Mouse (Mus musculus) CD4-positive, CD25-positive, alpha-beta regulatory T cell, adult 9 weeks (primary cell): ENCODE measurements around the gene Lpcat2. TPM values are rescaled to one million over a fixed set of nuclear protein-coding genes. Genes with fewer than 3 reads are reported as not detected.

Experiments
- polyA plus RNA-seq: library from polyadenylated mRNA; unstranded; fragments of 100-300 nt; shearing (Covaris generic); gene quantifications from one replicate; pipeline ENCODE4 v1.2.1, GENCODE M21; 2017

Gene Lpcat2
- polyA plus RNA-seq: 0.83 TPM

DNA sequence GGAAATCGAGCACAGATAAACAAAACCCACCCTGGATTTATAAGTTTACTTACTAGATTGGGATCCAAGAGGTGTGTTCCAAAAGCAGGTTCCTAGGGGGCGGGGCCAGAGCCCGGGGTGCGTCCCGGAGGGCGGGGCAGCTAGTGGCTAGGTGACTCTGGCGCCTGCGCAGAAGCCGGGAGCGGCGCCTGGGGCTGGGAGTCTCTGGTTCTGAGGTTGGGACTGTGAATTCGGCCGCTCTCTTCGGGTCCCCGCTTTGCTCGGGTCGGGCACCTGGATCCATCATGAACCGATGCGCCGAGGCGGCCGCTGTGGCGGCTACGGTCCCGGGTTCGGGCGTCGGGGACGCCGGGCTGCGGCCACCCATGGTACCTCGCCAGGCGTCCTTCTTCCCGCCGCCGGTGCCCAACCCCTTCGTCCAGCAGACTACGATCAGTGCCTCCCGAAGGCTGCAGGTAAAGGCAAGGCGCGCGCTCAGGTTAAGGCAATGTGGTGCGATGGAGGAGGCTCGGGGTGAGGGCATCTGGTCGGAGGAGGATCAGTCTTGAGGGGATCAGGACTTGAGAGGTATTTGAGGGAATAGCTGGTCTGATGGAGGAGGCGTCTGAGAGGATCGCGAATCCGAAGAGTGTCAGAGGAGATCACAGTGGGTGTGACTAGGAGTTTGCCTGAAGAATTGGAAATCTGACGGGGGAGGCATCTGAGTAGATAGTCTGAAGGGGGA lies at the start of gene Lpcat2:
Gene Lpcat2 (plus strand): TSS at position 169 of the 724 bp plus-strand sequence.

DNA sequence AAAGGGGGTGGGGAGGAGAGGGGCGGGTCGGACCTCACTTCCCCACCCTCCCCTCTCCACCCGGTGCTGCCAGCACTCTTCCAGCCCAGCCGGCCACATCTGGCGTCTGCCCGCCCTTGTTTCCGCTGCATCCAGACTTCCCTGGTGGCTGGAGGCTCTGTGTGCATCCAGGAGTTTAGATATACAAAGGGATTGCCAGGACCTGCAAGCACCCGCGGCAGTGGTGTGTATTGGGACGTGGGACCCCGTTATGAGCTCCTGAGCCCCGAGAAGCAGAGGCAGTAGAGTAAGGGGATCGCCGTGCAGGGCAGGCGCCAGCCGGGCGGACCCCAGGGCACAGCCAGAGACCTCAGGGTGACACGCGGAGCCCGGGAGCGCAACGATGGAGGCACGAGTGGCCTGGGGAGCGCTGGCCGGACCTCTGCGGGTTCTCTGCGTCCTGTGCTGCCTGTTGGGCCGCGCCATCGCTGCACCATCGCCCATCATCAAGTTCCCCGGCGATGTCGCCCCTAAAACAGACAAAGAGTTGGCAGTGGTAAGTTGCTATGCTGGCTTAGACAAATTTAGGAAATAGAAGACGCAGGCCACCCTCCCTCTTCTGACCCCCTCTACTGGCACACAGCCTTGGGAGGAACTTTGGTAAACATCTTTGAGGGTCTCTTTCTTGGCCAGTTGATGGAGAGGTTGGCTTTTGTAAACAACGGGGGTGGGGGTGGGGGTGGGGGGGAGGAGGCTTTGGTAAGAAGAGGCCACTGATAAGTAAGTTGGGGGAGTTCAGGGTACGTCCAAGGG lies 27.7 kb upstream of the Lpcat2 start, which contains the start of gene Mmp2:
Gene Mmp2 (plus strand): TSS at position 49 of the 792 bp plus-strand sequence.

DNA sequence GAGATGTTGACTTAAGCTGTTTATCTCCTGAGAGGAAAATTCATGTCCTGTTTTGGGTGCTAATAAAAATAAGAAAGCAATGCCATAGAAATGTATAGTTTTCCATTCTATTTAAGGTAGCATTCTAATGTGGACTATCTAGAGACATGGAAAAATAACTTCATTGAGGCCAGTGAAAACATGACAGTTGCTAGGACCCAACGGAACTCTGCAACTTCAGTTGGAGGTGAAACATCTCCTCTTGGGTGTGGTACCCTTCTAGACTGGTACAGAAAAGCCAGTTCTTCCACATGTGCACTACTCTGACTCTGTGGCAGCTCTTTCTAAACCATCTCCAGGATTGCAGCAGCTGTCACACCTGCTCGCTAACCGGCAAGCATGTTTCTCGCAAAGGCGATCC lies 46.0 kb downstream of the Lpcat2 start, which contains the start of gene Capns2:
Gene Capns2 (plus strand): TSS at position 301 of the 400 bp plus-strand sequence.

DNA sequence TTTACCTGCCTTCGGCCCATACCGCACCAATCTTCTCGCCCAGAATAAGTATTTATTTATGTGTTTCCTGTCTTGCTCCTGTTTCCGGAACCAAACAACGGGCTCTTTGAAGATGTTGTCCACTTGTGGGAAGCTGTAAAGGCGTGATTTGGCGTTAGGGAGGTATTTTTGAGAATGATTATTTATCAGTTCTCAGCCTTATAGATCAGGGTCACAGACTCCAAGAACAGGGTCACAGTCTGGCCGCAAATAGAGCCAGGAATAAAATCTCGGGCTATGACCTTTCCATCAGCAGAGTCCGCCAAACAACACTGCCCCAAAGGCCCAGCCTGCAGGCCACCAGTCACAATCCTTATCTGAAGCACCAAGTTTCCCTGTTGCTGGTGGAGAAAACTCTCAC lies 104.6 kb downstream of the Lpcat2 start, which contains the start of gene Slc6a2:
Gene Slc6a2 (plus strand): TSS at position 301 of the 400 bp plus-strand sequence.

Other genes starting within 250 kb of the Lpcat2 start
- gene Irx6, start 181.1 kb upstream of the Lpcat2 start, polyA plus RNA-seq: not detected
- gene Mmp2, start 28.0 kb upstream of the Lpcat2 start, polyA plus RNA-seq: not detected
- not detected for gene Capns2, start 46.1 kb downstream of the Lpcat2 start, polyA plus RNA-seq
- not detected for gene Slc6a2, start 104.7 kb downstream of the Lpcat2 start, polyA plus RNA-seq
- gene Ces1a, start 192.9 kb downstream of the Lpcat2 start, polyA plus RNA-seq: not detected
- not detected for gene Ces1b, start 224.7 kb downstream of the Lpcat2 start, polyA plus RNA-seq